16 mouse cellular contexts compared by ENCODE assay signal in genomic region chr14:76913850-76914249, GRCm38 (mm10).
DNase-seq lines count a peak whose midpoint lies in the region; ATAC-seq and TF ChIP-seq lines count a peak whose summit lies in the region.
"Had no signal": no experiment of that assay in that cellular context is flagged by ENCODE, and none has a peak within 500 bp of the region (broad histone marks: within the 10 kb centered on the region; RNA-seq: fewer than 3 reads in every experiment).

No protein-coding gene starts in this region.

- H3K4me1 ChIP-seq in forebrain, embryonic 10.5 days, result peaks cover 14% of the 10 kb centered on the region
- no peaks in the 10 kb centered on the region for H3K4me1 ChIP-seq in forebrain, embryonic 15.5 days
- peaks cover 26% of the 10 kb centered on the region for H3K4me1 ChIP-seq in kidney, embryonic 14.5 days (ENCODE audit: control insufficient read depth, insufficient read depth, low read length)
- no peaks in the 10 kb centered on the region; the same call in 1 of the 2 replicates for H3K4me1 ChIP-seq in lung, postnatal 0 days (ENCODE audit: insufficient read depth, low read depth, low read length)
- peaks cover 5% of the 10 kb centered on the region for H3K4me1 ChIP-seq in lung, adult 2 months (ENCODE audit: control insufficient read depth, insufficient read depth, low read length)

- no peak for TF ChIP-seq EP300 in lung, postnatal 0 days (IDR thresholded peaks at IDR 0.05)

- peak overlapping the region; percentile 22; the same call in 1 of the 2 replicates for H3K27ac ChIP-seq in forebrain, embryonic 10.5 days
- H3K27ac ChIP-seq in forebrain, embryonic 15.5 days (replicated peaks), result no peak overlapping the region
- peak overlapping the region; percentile 76; the same call in 1 of the 2 replicates for H3K27ac ChIP-seq in kidney, embryonic 14.5 days (ENCODE audit: low read depth, low read length)
- H3K27ac ChIP-seq in lung, postnatal 0 days (ENCODE audit: low read length), result no peak overlapping the region
- H3K27ac ChIP-seq: limb, embryonic 10.5 days had no signal

- no peaks in the 10 kb centered on the region for H3K9me3 ChIP-seq in forebrain, embryonic 10.5 days
- no peaks in the 10 kb centered on the region for H3K9me3 ChIP-seq in forebrain, embryonic 15.5 days
- no peaks in the 10 kb centered on the region for H3K9me3 ChIP-seq in kidney, embryonic 14.5 days (ENCODE audit: control insufficient read depth, low read length)
- no peaks in the 10 kb centered on the region for H3K9me3 ChIP-seq in lung, postnatal 0 days (ENCODE audit: low read length)
- H3K9me3 ChIP-seq: limb, embryonic 10.5 days had no signal

- no peak overlapping the region for H3K4me2 ChIP-seq in forebrain, embryonic 15.5 days (replicated peaks)
- H3K4me2 ChIP-seq in kidney, embryonic 14.5 days (replicated peaks; ENCODE audit: low read depth, low read length), result no peak overlapping the region
- H3K4me2 ChIP-seq in lung, postnatal 0 days (replicated peaks; ENCODE audit: low read depth, low read length), result no peak overlapping the region
- H3K4me2 ChIP-seq: liver, embryonic 11.5 days; lung, embryonic 14.5 days had no signal

- H3K27me3 ChIP-seq in forebrain, embryonic 10.5 days (ENCODE audit: poor library complexity, severe bottlenecking), result no peaks in the 10 kb centered on the region
- H3K27me3 ChIP-seq in forebrain, embryonic 15.5 days, result no peaks in the 10 kb centered on the region
- H3K27me3 ChIP-seq in kidney, embryonic 14.5 days (ENCODE audit: control insufficient read depth, insufficient read depth, low read length), result no peaks in the 10 kb centered on the region
- no peaks in the 10 kb centered on the region for H3K27me3 ChIP-seq in lung, postnatal 0 days (replicated peaks; ENCODE audit: insufficient read depth, low read length)
- H3K27me3 ChIP-seq: CH12.LX had no signal

- no peaks in the 10 kb centered on the region for H3K36me3 ChIP-seq in forebrain, embryonic 10.5 days (replicated peaks)
- no peaks in the 10 kb centered on the region for H3K36me3 ChIP-seq in forebrain, embryonic 15.5 days
- H3K36me3 ChIP-seq in kidney, embryonic 14.5 days (ENCODE audit: control insufficient read depth, insufficient read depth, low read length), result no peaks in the 10 kb centered on the region
- no peaks in the 10 kb centered on the region for H3K36me3 ChIP-seq in lung, postnatal 0 days (ENCODE audit: insufficient read depth, low read length)
- H3K36me3 ChIP-seq: limb, embryonic 10.5 days had no signal

- no peak for TF ChIP-seq CTCF in lung, postnatal 0 days (IDR thresholded peaks at IDR 0.05)
- no peak for TF ChIP-seq CTCF in lung, adult 2 months (IDR thresholded peaks at IDR 0.05; ENCODE audit: insufficient read depth, low read length)

- no peak for ATAC-seq in forebrain, embryonic 15.5 days (replicated peaks)
- no peak for ATAC-seq in kidney, embryonic 14.5 days (ENCODE audit: low FRiP score, low TSS enrichment)
- peak; percentile 40 for ATAC-seq in lung, postnatal 0 days
- 0 out of 2 replicates have a peak, but pooled peaks have one; percentile 9 for ATAC-seq in monocyte, adult 5-6 weeks (replicated peaks; ENCODE audit: insufficient number of reproducible peaks, low FRiP score, low TSS enrichment, poor library complexity, severe bottlenecking)
- ATAC-seq: forebrain, postnatal 0 days had no signal

- TF ChIP-seq POLR2A in lung, adult 2 months (IDR thresholded peaks at IDR 0.05; ENCODE audit: borderline replicate concordance, extremely low read depth, low read depth, low read length), result no peak

- 91% methylated on average over 3 of the region's 3 CpGs for WGBS in forebrain, embryonic 10.5 days
- WGBS in forebrain, embryonic 15.5 days, result 96% methylated on average over 3 of the region's 3 CpGs
- WGBS in kidney, embryonic 14.5 days, result 85% methylated on average over 3 of the region's 3 CpGs
- 83% methylated on average over 3 of the region's 3 CpGs for WGBS in lung, postnatal 0 days
- WGBS in lung, adult 2 months, result 83% methylated on average over 3 of the region's 3 CpGs

- no peak overlapping the region for H3K4me3 ChIP-seq in forebrain, embryonic 10.5 days
- no peak overlapping the region for H3K4me3 ChIP-seq in forebrain, embryonic 15.5 days
- no peak overlapping the region for H3K4me3 ChIP-seq in kidney, embryonic 14.5 days (ENCODE audit: low read length)
- no peak overlapping the region for H3K4me3 ChIP-seq in lung, postnatal 0 days (ENCODE audit: low read depth, low read length)
- no peak overlapping the region for H3K4me3 ChIP-seq in lung, adult 2 months (replicated peaks; ENCODE audit: extremely low read depth, low read depth, low read length)
- H3K4me3 ChIP-seq: limb, embryonic 10.5 days had no signal

- H3K9ac ChIP-seq in forebrain, embryonic 15.5 days (replicated peaks), result no peak overlapping the region
- H3K9ac ChIP-seq in kidney, embryonic 14.5 days (ENCODE audit: low read depth, low read length), result no peak overlapping the region
- H3K9ac ChIP-seq in lung, postnatal 0 days (replicated peaks; ENCODE audit: low read depth), result no peak overlapping the region
- H3K9ac ChIP-seq: forebrain, postnatal 0 days; lung, embryonic 14.5 days had no signal

- no peak for DNase-seq in forebrain, embryonic 10.5 days (ENCODE audit: extremely low spot score, low spot score)
- no peak for DNase-seq in kidney, postnatal 10 days
- DNase-seq in lung, postnatal 0 days (ENCODE audit: low spot score), result no peak
- no peak for DNase-seq in lung, adult 2 months
- DNase-seq in cerebellum, postnatal 25 days, result no peak
- DNase-seq: cerebellum, adult 9-10 months; forebrain, postnatal 0 days; lung, embryonic 14.5 days; retina, postnatal 1 day; right cerebral cortex, postnatal 4 days had no signal

Comparison
In these comparisons a context has a peak if more than half of its experiments do, and no peak if none do; other contexts are left out.
1. H3K27ac ChIP-seq: peak in forebrain, embryonic 10.5 days (single experiment) and kidney, embryonic 14.5 days (single experiment); none in forebrain, embryonic 15.5 days (single experiment) and lung, postnatal 0 days (single experiment).
2. ATAC-seq: peak in lung, postnatal 0 days (single experiment) and monocyte, adult 5-6 weeks (single experiment); none in forebrain, embryonic 15.5 days (single experiment) and kidney, embryonic 14.5 days (single experiment).